ENCODE assay signal across 17 mouse cellular contexts in the genomic region with DNA sequence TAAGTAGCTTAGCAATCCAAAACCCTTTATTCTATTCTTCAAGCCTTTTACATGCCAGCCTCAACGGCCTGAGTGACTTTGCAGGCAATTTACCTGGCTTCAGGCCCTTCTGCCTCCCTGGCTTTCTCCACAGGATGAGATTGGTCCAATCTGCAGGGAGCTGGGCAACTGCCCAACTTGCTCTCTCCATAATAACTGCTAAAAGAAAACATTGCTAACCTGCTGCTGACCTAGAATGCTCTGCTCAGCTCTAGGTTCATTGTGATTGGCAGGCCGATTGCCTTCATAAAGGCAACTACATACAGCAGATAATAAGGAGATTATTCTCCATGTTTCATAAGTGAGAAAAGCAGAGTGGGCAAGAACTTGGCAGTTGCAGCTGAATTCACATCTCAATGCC.
A peak's percentile ranks its signal among the peaks of the same experiment; 100 is the strongest.
DNase-seq lines count a peak whose midpoint lies in the region; ATAC-seq and TF ChIP-seq lines count a peak whose summit lies in the region.
"Had no signal": no experiment of that assay in that cellular context is flagged by ENCODE, and none has a peak within 500 bp of the region (broad histone marks: within the 10 kb centered on the region; RNA-seq: fewer than 3 reads in every experiment).

No protein-coding gene starts in this region.

- TF ChIP-seq CTCF in forebrain, postnatal 0 days (IDR thresholded peaks at IDR 0.05; ENCODE audit: low read depth), result no peak
- TF ChIP-seq CTCF in stomach, postnatal 0 days (IDR thresholded peaks at IDR 0.05; ENCODE audit: low read depth), result no peak

- ATAC-seq in forebrain, postnatal 0 days, result no peak
- no peak for ATAC-seq in forebrain, embryonic 12.5 days (ENCODE audit: low FRiP score)
- ATAC-seq in stomach, postnatal 0 days (ENCODE audit: low FRiP score, low TSS enrichment), result no peak
- ATAC-seq: intestine, embryonic 15.5 days had no signal

- no peaks in the 10 kb centered on the region for H3K36me3 ChIP-seq in forebrain, postnatal 0 days (ENCODE audit: insufficient read depth)
- H3K36me3 ChIP-seq in forebrain, embryonic 12.5 days (replicated peaks), result no peaks in the 10 kb centered on the region
- no peaks in the 10 kb centered on the region for H3K36me3 ChIP-seq in stomach, postnatal 0 days (ENCODE audit: control insufficient read depth, insufficient read depth, low read length)
- H3K36me3 ChIP-seq: intestine, embryonic 15.5 days; kidney, embryonic 15.5 days; limb, embryonic 12.5 days; liver, embryonic 15.5 days; midbrain, embryonic 10.5 days had no signal

- no peak for TF ChIP-seq EP300 in stomach, postnatal 0 days (optimal IDR thresholded peaks at IDR 0.05)

- no peaks in the 10 kb centered on the region for H3K9me3 ChIP-seq in forebrain, postnatal 0 days (ENCODE audit: low read length)
- H3K9me3 ChIP-seq in forebrain, embryonic 12.5 days, result no peaks in the 10 kb centered on the region
- no peaks in the 10 kb centered on the region for H3K9me3 ChIP-seq in stomach, postnatal 0 days (ENCODE audit: control insufficient read depth, low read length)
- H3K9me3 ChIP-seq: intestine, embryonic 15.5 days; kidney, embryonic 15.5 days; limb, embryonic 12.5 days; liver, embryonic 15.5 days; midbrain, embryonic 10.5 days had no signal

- DNase-seq in forebrain, postnatal 0 days, result peak; percentile 3
- peak; percentile 76 for DNase-seq in left cerebral cortex, postnatal 4 days
- DNase-seq in left cerebral cortex, postnatal 25 days (ENCODE audit: low spot score in 2 of 2), result no peak
- DNase-seq in cerebellum, adult 11-12 months, result peak; percentile 8
- DNase-seq in cerebellum, postnatal 36 days, result peak; percentile 70 to 73
- no peak for DNase-seq in adrenal gland, adult 18-20 months (ENCODE audit: low spot score in 2 of 2)
- DNase-seq in stomach, postnatal 0 days (ENCODE audit: low spot score), result no peak
- DNase-seq: gastrocnemius, postnatal 10 days; lung, postnatal 36 days; right cerebral cortex, postnatal 14 days; thymus, postnatal 4 days had no signal

- 46% methylated on average over 2 of the region's 2 CpGs for WGBS in forebrain, postnatal 0 days
- WGBS in forebrain, embryonic 12.5 days, result 54% methylated on average over 2 of the region's 2 CpGs
- 63% methylated on average over 2 of the region's 2 CpGs for WGBS in stomach, postnatal 0 days

- H3K27ac ChIP-seq in forebrain, postnatal 0 days (ENCODE audit: low read depth, low read length), result no peak overlapping the region
- H3K27ac ChIP-seq in forebrain, embryonic 12.5 days, result no peak overlapping the region
- H3K27ac ChIP-seq in stomach, postnatal 0 days (replicated peaks), result no peak overlapping the region
- H3K27ac ChIP-seq: intestine, embryonic 15.5 days; kidney, embryonic 15.5 days; limb, embryonic 12.5 days; liver, embryonic 15.5 days; midbrain, embryonic 10.5 days had no signal

- H3K4me3 ChIP-seq in forebrain, postnatal 0 days (ENCODE audit: low read depth, low read length), result no peak overlapping the region
- no peak overlapping the region for H3K4me3 ChIP-seq in forebrain, embryonic 12.5 days (replicated peaks)
- no peak overlapping the region for H3K4me3 ChIP-seq in stomach, postnatal 0 days (ENCODE audit: low read depth, low read length)
- H3K4me3 ChIP-seq: intestine, embryonic 15.5 days; kidney, embryonic 15.5 days; limb, embryonic 12.5 days; liver, embryonic 15.5 days; midbrain, embryonic 10.5 days had no signal

- no peak overlapping the region for H3K4me2 ChIP-seq in forebrain, postnatal 0 days (ENCODE audit: low read depth)
- H3K4me2 ChIP-seq in forebrain, embryonic 12.5 days, result no peak overlapping the region
- H3K4me2 ChIP-seq in stomach, postnatal 0 days (replicated peaks; ENCODE audit: low read depth), result no peak overlapping the region
- H3K4me2 ChIP-seq: intestine, embryonic 15.5 days; kidney, embryonic 15.5 days; limb, embryonic 12.5 days; liver, embryonic 15.5 days had no signal

- no peaks in the 10 kb centered on the region for H3K27me3 ChIP-seq in forebrain, postnatal 0 days (ENCODE audit: insufficient read depth, low read length)
- H3K27me3 ChIP-seq in forebrain, embryonic 12.5 days, result no peaks in the 10 kb centered on the region
- no peaks in the 10 kb centered on the region for H3K27me3 ChIP-seq in stomach, postnatal 0 days (ENCODE audit: control insufficient read depth, insufficient read depth, low read length)
- H3K27me3 ChIP-seq: intestine, embryonic 15.5 days; kidney, embryonic 15.5 days; limb, embryonic 12.5 days; liver, embryonic 15.5 days had no signal

- H3K4me1 ChIP-seq in forebrain, postnatal 0 days (ENCODE audit: insufficient read depth), result no peaks in the 10 kb centered on the region
- no peaks in the 10 kb centered on the region for H3K4me1 ChIP-seq in forebrain, embryonic 12.5 days
- no peaks in the 10 kb centered on the region for H3K4me1 ChIP-seq in stomach, postnatal 0 days (replicated peaks; ENCODE audit: control insufficient read depth, insufficient read depth)
- H3K4me1 ChIP-seq: intestine, embryonic 15.5 days; kidney, embryonic 15.5 days; limb, embryonic 12.5 days; liver, embryonic 15.5 days; midbrain, embryonic 10.5 days had no signal

- intact Hi-C loops in left cerebral cortex, postnatal 4 days (cut with DNase I), result no loop called here
- intact Hi-C loops in left cerebral cortex, postnatal 25 days (cut with DNase I), result no loop called here

- no peak overlapping the region for H3K9ac ChIP-seq in forebrain, postnatal 0 days
- H3K9ac ChIP-seq in forebrain, embryonic 12.5 days, result no peak overlapping the region
- no peak overlapping the region for H3K9ac ChIP-seq in stomach, postnatal 0 days (ENCODE audit: low read length)
- H3K9ac ChIP-seq: intestine, embryonic 15.5 days; kidney, embryonic 15.5 days; limb, embryonic 12.5 days; liver, embryonic 15.5 days had no signal

Comparison
In these comparisons a context has a peak if more than half of its experiments do, and no peak if none do; other contexts are left out.
1. DNase-seq: peak in forebrain, postnatal 0 days (single experiment), left cerebral cortex, postnatal 4 days (single experiment), cerebellum, adult 11-12 months (single experiment) and cerebellum, postnatal 36 days (2 of 2); none in left cerebral cortex, postnatal 25 days (0 of 2), adrenal gland, adult 18-20 months (0 of 2) and stomach, postnatal 0 days (single experiment).